Mouse (Mus musculus) adrenal gland, postnatal 36 days (tissue): ENCODE results near the gene Hid1. TPM values are rescaled to one million over a fixed set of nuclear protein-coding genes. Genes with fewer than 3 reads are reported as not detected.
A peak's percentile ranks its signal among the peaks of the same experiment; 100 is the strongest.
"Not testable (repeated sequence)": the region's sequence is repeated elsewhere in the genome, so short reads cannot be mapped to it uniquely, and the experiment has no call there.

Experiments
- DNase-seq, 2 experiments: peaks; one replicate each; pipeline ENCODE4 v3.0.0; 2021; ENCODE audit warnings: mixed read lengths in 1 of 2
- long read RNA-seq, 2 experiments: library from polyadenylated mRNA; stranded (forward); transcript quantifications; one replicate each; pipeline ENCODE4 v2.0.0; 2021; ENCODE audit warnings: borderline sequencing depth in 2 of 2
- total RNA-seq, 2 experiments: library from RNA; stranded (reverse); gene quantifications; 2 replicates each; pipeline ENCODE4 v1.2.3; 2021

The Hid1 gene
- total RNA-seq: 10 to 100 TPM; 16.2 to 38.1 TPM
- long read RNA-seq, experiment 1, partial matches to known transcripts: 4 of 9 reads
- long read RNA-seq, experiment 1, other reads (novel, unspliced or antisense): 1 of 9 reads
- long read RNA-seq, experiment 2, transcript Hid1-201 (19 exons, 3,236 nt): major isoform, 9 of 17 reads
- long read RNA-seq, experiment 2, partial matches to known transcripts: 3 of 17 reads
- long read RNA-seq, experiment 2, other reads (novel, unspliced or antisense): 2 of 17 reads

DNA sequence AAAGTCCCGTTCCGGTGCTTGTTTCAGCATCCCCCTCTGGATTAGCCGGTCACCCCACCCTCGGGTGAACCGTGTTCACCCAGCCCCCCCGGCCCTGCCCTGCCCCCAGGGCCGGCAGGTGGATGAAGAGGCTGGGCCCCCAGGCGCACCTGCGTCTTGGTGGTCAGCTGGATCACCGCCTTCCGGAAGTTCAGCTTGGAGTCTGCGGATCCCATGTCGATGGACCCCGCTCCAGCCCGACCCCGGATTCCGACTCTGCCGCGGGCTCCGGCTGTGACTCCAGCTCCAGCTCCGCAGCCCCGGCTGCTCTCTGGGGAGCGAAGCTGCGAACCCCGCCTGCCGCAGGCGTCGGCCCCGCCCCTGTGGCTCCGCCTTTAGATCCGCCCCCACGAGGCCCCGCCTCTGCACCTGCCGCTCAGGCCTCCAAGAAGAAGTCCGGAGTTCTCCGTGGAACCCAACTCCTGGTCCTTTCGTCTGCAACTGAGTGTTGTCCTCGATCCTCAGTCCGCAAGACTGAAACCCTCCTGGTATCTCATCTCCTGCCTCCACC, at the start of gene Hid1:
Gene Hid1, minus strand, starts transcription at position 362 of the 550 bp plus-strand sequence.
- peak; percentile 92 to 94 for DNase-seq

DNA sequence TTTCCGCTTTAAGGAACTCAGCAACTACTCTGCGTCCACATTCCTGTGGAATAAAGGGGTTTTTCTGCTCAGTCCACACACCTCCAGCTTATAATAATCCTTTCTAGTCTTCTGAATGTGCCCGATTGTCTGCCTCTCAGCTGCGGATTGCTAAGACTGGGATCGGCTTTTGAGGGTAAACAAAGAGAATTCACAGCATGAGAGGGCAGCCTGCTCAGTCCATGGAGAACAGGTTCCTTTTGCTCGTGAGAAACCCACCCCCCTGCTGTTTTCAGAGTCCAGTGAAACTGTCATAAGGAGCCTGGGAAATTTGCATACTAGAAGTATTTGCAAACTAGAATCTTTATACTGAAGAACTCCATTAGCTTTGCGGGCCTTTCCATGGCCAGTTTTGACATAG, 42.0 kb upstream of the Hid1 start:
- no peak for DNase-seq

DNA sequence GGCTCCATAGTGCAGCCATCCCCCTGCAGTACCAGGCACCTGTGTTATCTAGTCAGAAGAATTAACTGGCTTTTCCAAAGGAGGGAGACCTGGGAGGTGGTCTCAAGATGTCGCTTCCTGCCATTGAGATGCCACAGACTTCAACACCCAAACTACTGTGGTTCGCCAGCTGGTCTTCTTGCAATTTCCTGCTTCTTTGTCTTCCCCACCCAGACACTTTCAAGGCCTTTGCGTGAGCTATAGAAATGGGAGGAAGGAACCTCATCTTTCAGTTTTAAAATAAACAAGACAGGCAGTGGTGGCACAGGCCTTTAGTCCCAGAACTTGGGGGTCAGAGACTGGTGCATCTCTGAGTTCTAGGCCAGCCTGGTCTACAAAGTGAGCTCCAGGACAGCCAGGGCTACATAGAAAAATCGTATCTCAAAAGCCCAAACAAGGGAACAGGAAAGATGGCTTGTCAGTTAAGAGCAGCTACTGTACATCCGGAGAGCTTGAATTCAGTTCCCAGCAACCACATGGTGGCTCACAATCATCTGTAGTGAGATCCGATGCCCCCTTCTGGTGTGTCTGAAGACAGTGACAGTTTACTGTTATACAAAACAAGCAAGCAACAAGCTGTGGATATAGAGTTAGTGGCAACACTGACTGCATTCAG, 40.8 kb upstream of the Hid1 start:
- DNase-seq: no peak

DNA sequence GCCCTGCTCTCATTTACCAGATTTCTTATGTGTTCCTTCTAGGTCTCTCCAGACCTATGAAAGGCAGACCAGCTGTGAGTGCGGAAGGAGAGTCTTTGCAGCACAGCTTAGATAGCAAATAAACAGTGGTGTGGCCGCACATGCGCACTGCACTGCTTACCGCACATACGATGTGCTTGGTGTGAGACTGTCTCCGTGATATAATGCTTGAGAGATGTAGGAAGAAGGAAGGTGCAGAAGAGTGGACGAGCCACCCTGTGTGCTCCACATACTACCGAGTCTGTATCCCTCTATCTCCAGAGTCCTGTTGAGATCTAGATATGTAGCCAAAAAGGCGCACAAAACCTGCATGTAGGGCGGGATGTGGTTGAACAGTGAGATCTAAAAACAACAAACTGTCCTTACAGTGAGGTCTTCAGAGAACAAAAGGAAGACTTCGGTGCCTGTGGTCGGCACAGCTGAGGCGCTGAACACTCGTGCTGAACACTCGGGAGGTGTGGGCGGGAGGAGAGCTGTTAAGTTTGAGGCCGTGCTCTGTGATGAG, 39.4 kb upstream of the Hid1 start:
- no peak for DNase-seq

DNA sequence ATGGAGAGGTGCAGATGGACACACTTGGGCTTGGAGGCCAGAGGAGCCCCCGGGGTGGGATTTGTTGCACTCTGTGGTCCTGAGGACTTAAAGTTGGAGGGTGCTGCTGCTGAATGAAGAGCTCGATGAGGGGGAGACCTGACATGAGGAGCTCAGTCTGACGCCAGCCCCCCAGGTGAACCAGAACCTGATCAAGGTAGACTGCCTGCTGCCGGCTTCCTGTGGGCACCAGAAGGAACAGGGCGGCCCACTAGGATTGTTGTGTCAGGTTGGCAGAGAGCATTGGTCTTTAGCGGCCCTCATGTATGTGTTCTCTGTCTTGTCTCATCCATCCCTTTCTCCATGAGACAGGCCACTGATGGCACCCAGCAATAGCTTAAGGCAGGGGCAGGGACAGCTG, 38.2 kb upstream of the Hid1 start:
- no peak for DNase-seq

DNA sequence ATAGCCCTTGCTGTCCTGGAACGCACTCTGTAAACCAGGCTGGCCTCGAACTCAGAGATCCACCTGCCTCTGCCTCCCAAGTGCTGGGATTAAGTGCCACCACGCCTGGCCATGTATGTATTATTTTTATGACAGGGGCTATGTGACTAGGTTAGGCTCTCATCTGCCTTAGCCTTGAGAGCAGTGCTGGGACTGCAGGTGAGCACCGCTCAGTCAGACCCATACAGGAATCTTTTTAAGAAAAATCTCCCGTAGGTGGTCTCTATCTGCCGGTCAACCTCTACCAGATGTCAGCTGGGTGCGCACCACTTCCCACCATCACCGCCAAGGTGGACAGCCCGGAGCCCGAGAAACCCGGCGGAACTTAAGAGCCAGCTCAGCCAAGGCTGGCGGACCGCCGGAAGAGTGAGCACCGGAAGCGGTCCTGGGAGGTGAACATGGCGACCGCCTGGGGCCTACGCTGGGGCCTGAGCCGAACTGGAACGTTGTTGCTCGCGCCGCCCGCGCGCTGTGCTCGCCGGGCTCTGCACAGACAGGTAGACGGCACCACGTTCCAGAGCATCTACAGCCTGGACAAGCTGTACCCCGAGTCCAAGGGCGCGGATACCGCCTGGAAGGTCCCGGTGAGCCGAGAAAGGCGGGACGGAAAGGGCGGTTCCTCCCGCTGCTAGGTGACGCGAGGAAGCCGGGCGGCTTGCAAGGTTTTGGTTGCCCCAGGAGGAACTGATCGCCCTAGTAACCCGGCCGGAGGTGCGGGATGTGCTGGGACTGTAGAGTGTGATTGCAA, 36.0 kb upstream of the Hid1 start, which contains the start of gene Mrpl58:
Gene Mrpl58, plus strand, starts transcription at position 415 of the 787 bp plus-strand sequence.
- DNase-seq: peak; percentile 90 to 92

DNA sequence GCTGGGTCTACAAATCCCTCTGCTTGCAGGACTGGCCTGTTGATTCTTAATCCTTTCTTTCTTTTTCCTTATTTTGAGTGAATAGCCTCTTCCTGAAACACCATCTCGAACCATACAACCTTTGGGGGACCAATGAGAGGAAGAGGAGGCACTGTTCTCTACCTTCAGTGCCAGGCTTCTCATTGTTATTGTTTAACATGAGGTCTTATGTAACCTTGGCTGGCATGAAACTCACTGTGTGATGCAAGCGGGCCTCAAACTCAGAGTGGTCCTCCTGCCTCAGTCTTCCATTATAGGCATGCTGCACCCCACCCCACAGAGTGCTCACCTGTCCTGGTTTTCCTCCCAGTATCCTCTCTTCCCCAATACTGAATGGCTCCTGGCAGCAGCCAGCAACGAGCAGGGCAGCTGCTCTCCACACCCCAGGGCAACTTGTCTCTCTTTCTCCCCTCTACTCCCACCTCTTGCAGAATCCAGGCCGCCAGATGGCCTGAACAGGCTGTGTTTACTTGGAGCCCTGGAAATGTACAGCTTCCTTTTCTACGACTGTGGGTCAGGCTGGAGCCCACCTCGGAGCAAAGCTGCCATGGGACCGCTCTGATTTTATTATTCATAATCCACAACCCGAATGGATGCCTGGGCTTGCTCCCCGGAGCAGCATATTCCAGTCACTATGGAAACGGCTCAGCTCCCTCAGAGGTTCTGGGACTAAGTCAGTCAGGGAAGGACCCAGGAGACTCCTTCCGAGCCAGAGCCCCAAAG, 33.3 kb upstream of the Hid1 start:
- DNase-seq: no peak

DNA sequence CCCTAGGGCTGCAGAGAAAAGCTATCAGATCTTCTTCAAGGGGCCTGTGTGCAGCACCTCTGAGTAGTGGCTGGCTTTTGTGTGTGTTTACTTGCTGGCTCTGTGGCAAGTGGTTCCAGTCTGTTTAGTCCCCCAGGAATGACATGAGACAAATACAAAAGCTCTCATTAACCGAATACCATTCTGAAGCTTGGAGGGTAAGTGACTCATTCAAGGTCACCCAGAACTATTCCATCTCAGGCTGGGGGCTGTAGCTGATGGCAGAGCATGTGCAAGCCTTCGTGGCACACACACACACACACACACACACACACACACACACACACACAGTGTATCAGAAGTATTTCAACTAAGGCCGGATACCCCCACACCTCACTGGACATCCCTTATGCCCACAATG, 32.6 kb upstream of the Hid1 start:
- peak in 1 of 2 experiments; percentile 49 for DNase-seq

DNA sequence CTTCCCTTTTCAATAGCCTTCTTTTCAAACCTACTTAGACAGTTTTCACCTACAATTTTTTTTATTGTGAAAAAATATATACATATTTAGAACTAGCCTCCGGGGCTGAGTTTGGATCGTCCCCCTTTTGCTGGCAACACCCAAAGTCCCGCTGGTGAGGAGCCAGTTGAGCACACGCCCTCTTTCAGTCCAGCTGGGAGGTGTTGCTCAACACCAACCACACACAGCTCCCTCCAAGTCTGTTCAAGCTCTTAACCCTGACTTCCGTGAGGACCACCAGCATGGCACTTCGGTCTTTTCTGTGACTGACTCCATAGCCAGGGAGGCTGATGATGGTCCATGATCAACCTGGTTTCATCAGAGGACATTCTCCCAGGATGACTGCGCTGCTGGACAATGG, 30.5 kb upstream of the Hid1 start:
- DNase-seq: no peak

DNA sequence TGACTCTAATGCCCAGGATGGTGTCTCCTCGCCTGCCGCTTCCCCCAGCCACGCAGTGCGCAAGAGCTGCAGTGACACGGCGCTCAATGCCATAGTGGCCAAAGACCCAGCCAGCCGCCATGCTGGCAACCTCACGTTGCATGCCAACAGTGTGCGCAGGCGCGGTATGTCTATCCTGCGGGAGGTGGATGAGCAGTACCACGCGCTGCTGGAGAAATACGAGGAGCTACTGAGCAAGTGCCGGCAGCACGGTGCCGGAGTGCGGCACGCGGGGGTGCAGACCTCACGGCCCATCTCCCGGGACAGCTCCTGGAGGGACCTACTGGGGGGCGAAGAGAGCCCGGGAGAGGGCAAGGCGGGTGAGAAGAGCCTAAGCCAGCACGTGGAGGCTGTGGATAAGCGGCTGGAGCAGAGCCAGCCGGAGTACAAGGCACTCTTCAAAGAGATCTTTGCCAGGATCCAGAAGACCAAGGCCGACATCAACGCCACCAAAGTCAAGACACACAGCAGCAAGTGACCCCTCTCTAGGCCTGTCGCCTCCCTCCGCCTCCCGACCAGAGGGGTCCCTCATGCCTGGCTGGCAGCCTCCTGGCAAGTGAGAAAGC, 26.3 kb upstream of the Hid1 start:
- peak; percentile 60 to 63 for DNase-seq

DNA sequence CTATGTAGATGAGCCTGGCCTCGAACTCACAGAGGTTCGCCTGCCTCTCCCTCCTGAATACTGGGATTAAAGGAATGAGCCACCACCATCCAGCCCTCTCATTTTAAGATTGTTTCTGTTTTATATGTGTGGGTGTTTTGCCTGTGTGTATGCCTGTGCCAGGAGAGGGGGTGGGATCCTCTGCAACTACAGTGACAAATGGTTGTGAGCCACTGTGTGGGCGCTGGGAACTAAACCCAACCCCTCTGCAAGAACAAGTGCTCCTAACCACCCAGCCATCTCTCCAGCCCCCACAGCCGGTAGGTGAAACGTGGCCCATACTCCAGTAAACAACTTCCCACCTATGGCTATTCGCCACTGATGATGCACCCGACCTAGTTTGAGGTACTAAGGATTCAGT, 23.8 kb upstream of the Hid1 start:
- no peak for DNase-seq

DNA sequence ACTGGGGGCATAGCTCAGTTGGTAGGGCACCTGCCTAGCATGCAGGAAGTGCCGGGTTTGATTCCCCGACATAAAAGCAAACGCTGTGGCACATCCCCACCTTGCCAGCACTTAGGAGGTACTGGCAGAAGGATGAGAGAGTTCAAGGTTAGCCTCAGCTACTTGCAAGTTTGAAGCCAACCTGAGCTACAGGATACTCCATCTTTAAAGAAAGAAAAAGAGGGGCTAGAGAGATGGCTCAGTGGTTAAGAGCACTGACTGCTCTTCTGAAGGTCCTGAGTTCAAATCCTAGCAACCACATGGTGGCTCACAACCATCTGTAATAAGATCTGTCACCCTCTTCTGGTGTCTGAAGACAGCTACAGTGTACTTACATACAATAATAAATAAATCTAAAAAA, 19.3 kb upstream of the Hid1 start:
- DNase-seq: not testable (repeated sequence)

DNA sequence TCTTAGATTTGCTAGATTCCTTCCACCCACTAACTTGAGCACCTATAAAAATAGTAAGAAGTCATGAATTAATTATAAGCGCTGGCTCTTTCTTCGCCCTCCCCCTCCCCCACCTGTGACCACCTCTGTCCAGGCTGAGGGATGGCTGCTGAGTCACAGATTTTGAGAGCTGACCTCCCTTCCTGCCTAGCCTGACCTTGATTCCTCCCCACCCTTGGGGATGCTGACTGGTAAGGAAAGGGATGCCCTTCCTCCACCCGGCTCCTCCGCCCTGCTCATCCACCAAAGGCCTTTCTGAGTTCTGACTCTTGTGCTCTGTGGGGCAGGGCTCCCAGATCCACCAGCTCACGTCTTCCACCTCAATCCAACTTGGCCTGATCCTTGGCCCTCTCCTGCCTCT, 17.0 kb upstream of the Hid1 start:
- peak; percentile 85 to 88 for DNase-seq

DNA sequence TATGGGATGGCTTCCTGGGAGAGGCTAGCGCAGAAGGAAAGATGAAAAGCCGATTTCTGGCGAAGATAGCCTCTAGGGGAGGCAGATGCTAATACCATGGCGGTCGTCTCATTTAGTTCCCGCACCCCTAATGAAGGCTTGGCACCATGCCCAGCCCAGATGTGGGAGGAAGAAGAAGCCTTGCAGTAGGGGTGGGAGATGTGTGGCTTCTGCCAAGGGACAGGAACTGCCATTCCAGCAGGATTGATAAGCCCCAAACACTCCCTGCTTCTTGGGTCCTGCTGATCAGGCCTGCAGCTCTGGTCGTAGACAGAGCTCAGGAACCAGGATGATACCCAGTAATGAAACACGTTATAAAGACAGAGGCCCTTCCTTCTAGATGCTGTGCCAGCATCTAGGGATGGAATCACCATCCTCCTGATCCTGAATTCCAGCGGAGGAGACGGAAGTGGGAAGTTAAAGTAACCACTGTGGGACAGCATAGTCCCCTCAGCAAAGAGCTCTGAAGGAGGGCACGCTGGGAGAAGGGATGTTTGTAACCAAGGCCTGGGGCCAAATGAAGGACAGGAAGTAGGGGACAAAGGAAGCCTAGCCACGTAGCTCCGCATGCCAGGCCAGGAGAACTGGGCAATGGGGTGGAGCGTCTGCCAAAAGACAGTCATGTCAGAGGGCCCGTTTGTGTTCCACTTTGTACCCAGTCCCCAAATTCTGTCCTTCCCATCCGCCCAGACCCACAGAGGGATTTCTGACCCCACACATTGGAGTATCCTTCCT, 16.3 kb upstream of the Hid1 start:
- DNase-seq: peak; percentile 22 to 26

DNA sequence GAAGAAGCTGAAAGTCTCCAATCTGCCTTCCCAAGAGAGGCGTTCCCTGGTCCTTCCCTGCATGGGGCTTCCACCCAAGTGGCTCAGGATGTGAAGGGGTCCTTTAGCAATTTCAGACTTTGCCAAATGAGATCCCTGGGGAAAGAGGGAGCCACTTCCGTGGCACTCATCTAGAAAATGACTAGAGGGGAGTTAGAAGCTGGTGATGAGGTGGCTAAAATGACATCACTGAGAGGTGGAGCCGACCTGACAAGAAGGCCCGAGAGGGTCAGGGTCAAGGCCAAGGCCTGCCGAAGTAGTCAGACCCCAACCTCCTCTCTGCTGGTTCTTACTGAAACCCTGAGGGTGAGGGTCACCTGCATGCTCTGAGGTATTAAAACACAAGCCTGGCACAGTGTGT, 15.3 kb upstream of the Hid1 start:
- peak; percentile 61 to 65 for DNase-seq

DNA sequence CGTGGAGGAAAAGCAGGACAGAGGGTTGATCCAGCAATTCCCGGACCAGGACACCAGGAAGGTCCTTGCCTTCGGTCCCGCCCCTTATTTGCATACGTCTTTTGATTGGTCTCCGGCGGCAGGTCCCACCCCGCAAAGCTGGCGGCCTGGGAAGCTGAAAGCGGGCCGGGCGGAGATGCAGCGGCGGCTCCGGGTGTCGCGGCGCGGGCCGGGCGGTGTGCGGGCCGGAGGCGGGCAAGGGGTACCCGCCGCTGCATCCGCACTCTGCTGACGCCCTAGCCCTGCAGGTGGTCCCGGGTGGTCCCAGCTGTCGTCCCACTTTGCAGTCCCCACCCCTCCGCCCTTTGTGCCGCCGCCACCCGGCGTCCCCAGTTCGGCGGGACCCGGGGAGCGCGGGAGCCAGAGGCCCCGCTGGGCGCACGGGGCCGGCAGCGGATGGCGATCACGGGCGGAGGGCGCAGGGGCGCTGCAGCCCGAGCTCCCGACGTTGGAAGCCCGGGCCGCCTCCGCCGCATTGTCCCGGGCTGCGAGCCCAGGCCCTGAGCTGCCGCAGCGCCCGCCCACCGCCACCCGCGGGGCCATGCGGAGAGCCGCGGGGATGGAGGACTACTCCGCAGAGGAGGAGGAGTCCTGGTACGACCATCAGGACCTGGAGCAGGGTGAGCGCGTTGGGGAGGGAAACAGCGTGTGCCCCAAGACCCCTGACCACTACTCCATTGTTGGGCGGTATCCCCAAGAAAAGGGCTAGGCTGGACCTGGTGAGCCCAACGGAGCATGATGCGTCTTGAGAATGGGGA, 14.4 kb upstream of the Hid1 start, which contains the start of gene Cdr2l:
Gene Cdr2l, plus strand, starts transcription at position 174 of the 797 bp plus-strand sequence.
- DNase-seq: peak; percentile 96

DNA sequence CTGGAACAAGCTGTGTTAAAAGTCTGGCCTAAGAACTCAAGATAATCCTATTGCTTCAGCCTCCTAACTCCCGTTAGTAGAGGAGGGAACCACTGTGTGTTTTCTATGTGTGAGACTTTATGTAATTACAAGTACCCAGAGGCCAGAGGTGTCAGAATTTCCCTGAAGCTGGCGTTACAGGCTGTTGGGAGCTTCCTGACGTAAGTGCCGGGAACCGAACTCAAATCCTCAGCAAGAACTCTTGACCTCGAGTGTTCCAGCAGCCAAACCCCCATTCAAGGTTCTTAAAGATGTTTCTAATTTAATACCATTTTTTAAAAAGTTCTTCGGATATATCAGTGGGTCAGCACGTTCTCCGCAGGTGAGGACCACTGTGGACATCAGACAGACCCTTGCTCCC, 13.7 kb upstream of the Hid1 start:
- no peak for DNase-seq

DNA sequence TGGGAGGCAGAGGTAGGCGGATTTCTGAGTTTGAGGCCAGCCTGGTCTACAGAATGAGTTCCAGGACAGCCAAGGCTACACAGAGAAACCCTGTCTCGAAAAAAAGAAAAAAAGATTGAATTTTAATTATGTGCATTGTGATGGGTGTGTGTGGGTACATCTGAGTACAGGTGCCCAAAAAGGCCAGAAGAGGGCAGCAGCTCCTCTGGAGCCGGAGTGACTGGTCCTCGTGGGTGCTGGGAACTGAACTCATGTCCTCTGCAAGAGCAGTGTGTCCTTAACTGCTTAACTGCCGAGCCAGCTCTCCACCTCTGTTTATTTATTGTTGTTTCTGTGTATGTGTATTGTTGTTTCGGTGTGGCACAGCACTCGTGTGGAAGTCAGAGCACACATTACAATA, 10.3 kb upstream of the Hid1 start:
- DNase-seq: no peak

DNA sequence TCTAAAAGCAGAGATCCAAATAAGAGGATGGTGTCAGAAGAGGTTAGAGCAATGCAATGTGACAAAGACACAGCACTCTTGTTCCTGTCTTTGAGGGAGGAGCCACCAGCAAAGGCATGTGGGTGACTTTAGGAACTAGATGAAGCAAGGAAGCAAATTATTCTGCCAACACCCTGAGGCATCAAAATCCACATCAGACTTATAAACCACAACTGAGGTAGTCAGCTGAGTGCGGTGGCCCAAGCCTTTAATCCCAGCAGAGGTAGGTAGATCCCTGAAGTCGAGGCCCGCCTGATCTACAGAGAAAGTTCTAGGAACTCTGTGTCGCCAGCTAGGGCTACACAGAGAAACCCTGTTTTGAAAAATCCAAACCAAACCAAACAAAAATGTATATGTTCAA, 9.7 kb upstream of the Hid1 start:
- DNase-seq: no peak

DNA sequence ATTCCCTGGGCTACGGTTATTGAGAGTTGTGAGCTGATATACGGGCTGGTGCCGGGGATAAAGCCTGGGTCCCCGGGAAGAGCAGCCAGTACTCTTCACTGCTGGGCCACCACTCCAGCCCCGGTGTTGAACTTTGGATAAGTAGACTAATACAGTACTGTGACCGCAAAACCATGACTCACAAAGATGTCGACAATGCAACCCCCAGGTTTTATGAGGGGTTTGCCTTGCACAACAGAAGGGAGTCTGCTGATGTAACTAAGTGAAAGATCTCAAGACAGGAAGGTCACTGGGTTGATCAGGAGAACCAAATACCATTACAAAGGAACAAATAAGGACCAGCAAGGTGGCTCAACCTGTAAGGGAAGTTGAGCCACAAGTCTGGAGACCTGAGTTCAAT, 9.2 kb upstream of the Hid1 start:
- no peak for DNase-seq
